Mouse (Mus musculus) embryonic fibroblast, embryonic 13.5 days (primary cell): ENCODE measurements around the gene Egf. TPM values are rescaled to one million over a fixed set of nuclear protein-coding genes. Genes with fewer than 3 reads are reported as not detected.
"Not testable (repeated sequence)": the region's sequence is repeated elsewhere in the genome, so short reads cannot be mapped to it uniquely, and the experiment has no call there.

Experiments
- H3K27ac ChIP-seq: 2 replicates; pipeline ENCODE4 v1.5.1; 2012; ENCODE audit warnings: low read length, control low read depth, inconsistent platforms; ENCODE audit not compliant: insufficient read depth
- H3K4me1 ChIP-seq: 2 replicates; pipeline ENCODE4 v1.6.1; 2011; ENCODE audit warnings: low read length; ENCODE audit not compliant: control insufficient read depth, insufficient read depth
- H3K4me3 ChIP-seq: 2 replicates; pipeline ENCODE4 v1.5.1; 2011; ENCODE audit warnings: mild to moderate bottlenecking, control low read depth, low read length; ENCODE audit not compliant: insufficient read depth
- CTCF ChIP-seq: IDR thresholded peaks from 2 replicates; pipeline ENCODE4 v1.5.1; 2011; ENCODE audit warnings: mild to moderate bottlenecking, control low read depth, low read length, moderate library complexity, borderline replicate concordance; ENCODE audit not compliant: insufficient read depth
- POLR2A ChIP-seq: IDR thresholded peaks from 2 replicates; pipeline ENCODE4 v1.6.1; 2011; ENCODE audit warnings: low read depth, mild to moderate bottlenecking, control low read depth, low read length, moderate library complexity
- polyA plus RNA-seq: library from polyadenylated mRNA; stranded (reverse); fragments of >200 nt; gene quantifications from 2 replicates; pipeline ENCODE4 v1.2.4, GENCODE M21; 2011; ENCODE audit warnings: low read depth; ENCODE audit not compliant: missing spikeins, insufficient read length

Gene Egf
- polyA plus RNA-seq, 1 experiment, result 1.3 TPM

DNA sequence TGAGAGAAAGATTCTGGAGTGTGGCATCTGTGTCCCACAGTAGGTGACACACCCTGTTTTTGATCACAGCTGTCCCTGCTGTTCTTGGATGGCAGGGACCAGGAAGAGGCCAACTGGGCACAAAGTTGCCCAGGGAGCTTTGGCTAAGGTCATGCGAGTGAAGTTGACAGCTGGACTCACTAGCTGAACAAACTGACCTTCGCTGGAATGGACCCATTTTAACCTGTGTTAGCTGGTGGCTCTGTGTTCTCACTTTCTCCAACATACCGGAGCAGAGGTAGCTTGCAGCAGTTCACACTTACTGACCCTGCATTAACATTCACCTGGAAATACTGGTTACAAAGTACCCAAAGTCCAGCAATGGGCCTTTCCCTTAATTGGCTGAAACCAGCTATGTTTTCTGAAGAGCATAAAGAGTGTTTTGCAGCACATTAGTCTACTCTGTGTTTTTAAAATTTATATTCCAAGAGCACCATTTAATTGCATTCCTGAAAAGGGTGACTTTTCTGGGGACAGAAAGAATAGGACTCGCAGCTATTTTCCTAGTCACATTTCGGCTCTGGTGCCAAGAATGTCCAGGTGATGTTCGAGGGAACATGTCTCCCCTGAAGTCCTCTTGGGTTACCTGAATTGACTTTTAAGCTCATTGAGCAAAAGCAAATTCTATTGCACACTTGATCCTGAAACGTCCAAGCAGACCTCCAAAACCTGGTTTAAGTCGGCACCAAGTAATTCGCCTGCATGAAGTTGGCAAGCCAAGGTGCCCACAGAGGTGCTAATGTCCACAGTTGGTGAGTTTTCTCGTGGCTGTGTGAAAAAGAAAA, 12.1 kb upstream of the Egf start:
- Histone ChIP-seq H3K4me3 (no peak overlapping the region), H3K27ac (no peak overlapping the region), H3K4me1 (no peaks in the 10 kb centered on the region)
- TF ChIP-seq POLR2A, result no peak
- TF ChIP-seq CTCF, result no peak

DNA sequence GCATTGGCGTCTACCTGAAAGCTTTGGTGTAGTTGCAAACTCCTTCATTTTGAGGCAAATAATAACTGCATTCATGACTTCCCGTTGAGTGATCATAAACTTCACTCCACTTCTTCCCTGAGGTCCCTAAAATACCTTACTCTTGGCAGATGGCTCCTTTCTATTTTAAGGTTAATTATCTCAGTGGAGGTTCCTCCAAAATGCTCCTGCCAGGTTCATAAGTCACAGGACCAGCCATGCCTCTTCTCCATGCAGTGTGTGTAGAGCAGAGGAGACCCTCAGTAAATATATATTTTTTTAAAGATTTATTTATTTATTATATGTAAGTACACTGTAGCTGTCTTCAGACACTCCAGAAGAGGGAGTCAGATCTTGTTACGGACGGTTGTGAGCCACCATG, 11.0 kb upstream of the Egf start:
- no peak overlapping the region for H3K4me3 ChIP-seq
- no peaks in the 10 kb centered on the region for H3K4me1 ChIP-seq
- H3K27ac ChIP-seq, result no peak overlapping the region
- no peak for TF ChIP-seq CTCF
- no peak for TF ChIP-seq POLR2A

DNA sequence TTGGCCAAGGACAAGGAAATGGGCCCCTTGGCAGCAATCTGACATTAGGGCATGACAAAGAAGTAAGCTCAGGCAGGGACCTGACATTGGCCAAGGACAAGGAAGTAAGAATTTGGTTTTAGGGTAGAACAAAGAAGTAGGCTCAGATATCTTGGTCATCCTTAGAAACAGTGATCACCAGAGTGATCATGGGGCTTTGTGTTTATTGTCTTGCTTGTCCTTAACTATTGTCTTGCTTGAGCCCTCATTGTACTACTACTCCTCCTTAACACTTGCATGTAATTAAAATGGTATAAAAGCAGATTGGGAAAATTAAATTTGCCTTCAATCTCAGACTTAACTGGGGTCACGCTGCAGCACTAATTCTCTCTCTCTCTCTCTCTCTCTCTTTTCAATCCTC, 2.5 kb upstream of the Egf start:
- H3K4me1 ChIP-seq, H3K27ac ChIP-seq, H3K4me3 ChIP-seq: not testable (repeated sequence)

DNA sequence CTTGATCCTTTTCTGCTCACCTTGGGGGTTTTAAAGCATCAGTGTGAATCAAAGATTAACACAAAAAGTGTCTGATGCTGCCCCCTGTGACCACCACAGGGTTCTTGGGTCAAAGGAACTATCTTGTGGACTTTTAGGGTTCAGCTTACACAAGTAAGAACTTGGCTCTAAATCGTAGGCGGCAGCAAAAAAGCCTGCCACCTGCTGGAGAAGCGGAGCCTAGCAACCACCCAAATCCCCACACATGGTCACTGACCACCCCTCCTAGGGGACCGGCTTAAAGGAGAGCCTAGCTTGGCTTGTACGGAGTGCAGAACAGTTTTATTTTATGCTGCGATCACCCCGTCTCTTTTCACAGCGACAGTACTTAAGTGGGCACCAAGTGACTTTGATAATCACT, 10.3 kb downstream of the Egf start:
- no peak overlapping the region for H3K4me3 ChIP-seq
- H3K27ac ChIP-seq, result no peak overlapping the region
- H3K4me1 ChIP-seq, result no peaks in the 10 kb centered on the region
- 0 out of 2 replicates have a peak, but pooled peaks have one; percentile 14 for TF ChIP-seq CTCF
- TF ChIP-seq POLR2A, result no peak

DNA sequence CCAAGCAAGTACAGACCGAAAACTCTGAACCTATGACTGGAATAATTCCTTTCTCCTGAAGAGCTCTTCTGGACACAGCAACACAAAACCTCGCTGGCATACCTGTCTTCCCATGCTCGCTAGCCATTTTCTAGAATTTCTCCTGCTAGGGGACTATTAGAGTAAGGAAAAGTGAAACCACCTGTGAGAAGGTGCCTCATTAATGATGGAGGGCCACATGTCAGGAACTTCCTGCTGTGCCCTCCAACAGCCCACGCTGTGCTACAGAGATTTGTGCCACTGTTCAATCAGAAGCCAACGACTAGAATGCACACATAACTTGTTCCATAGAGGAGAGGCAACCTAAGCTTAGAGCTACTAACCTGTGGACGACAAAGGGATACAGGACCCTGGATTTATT, 12.3 kb downstream of the Egf start:
- Histone ChIP-seq H3K27ac (no peak overlapping the region), H3K4me1 (no peaks in the 10 kb centered on the region), H3K4me3 (no peak overlapping the region)
- no peak for TF ChIP-seq POLR2A
- no peak for TF ChIP-seq CTCF

DNA sequence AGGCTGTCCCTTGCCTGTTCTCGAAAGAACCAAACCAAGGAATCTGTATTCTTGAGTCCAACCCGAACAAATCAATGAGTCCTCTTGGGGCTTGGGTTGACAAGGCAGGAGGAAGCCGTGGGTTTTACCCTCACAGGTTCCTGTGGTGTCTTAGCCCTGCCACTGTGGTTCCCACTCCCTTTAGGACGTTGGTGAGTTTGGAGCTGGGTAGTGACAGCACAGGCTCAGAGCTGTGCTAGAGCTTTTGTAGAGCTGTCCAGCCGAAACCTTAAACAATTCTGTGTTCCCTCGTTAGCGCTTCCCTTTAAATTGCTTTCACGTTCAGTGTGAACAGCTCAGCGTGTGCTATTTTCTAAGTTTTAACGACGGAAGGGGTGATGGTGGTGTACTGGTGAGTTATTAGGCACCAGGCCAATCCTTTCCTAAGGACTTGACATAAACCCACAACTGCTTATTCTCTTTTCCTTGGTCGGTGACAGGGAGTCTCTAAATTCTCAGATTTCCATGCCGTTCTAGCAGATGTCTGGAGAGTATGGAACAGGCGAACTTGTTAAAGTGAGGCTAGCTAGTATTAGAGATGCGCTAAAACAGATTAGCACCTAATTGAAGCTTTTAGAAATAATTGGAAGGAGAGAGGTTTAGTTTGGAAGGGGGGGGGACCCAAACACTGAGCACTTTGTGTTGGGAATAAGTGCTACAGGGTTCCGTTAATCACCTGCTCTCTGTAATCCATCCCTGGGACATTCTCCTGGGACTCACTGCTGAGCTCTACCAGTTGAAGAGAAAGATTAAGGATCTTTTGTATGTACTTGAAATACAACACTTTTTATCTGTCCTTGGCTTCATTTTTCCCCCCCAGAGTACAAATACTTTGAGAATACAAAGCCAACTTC, 16.6 kb downstream of the Egf start:
- Histone ChIP-seq H3K4me1 (no peaks in the 10 kb centered on the region), H3K27ac (no peak overlapping the region), H3K4me3 (no peak overlapping the region)
- TF ChIP-seq POLR2A (no peak), CTCF (no peak)

DNA sequence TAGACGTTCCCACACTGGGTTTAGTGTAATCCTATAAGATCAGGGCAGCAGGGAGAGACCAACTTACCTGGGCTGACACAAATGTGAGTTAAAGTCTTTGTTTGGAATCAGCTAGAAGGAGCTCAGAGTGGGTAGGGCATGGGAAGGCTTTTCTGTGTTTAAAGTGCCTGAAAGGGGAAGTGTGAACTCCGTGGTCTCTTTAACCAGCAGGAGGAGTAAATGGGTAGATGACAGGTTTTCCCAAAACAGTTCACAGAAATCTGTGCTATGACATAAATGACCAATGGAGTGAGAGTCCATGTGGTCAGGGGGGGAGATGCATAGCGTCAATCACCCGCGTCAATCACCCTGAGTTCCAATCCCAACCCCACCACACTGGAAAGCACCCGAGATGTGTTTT, 23.5 kb downstream of the Egf start:
- no peak overlapping the region for H3K27ac ChIP-seq
- TF ChIP-seq CTCF (no peak), POLR2A (no peak)
- H3K4me3 ChIP-seq, result no peak overlapping the region
- no peaks in the 10 kb centered on the region for H3K4me1 ChIP-seq

DNA sequence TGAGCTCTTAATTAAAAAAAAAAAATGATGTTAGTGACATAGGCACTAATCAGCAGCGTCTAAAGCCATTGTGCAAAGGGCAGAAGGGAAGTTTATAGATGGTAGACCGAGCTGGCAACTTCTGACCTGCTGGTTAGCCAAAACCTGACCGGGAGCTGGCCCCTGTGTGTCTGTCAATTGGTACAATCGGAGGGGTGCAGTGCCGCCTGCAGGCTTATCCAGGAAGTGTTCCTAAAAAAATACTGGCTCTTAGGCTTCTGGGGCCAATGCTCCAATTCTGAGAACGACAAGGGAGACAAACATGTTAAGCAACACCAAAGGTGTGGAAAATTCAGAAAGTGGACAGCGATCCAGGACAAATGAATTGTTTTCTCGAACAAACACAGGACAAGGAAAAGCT, 24.7 kb downstream of the Egf start:
- TF ChIP-seq CTCF (no peak), POLR2A (no peak)

DNA sequence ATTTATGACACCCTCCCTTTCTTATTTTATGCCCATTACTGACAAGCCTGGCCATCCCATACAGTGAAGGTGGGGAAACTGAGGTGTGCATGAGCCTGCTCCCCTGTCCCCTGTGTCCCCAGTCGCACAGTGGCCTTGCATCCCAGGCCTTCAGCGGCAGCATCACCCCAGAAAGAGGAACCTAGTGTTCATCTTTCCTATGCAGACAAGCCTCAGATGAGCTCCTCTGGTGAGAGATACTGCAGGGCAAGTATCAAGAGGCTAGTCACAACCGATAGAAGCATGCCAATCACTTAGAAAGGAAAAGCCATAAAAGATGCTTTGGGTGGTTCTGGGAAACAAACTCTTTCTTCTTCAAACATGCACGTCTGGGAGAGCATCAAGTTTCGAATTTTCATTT, 25.2 kb downstream of the Egf start:
- Histone ChIP-seq H3K4me3 (no peak overlapping the region), H3K4me1 (no peaks in the 10 kb centered on the region), H3K27ac (no peak overlapping the region)
- TF ChIP-seq POLR2A, result no peak
- TF ChIP-seq CTCF, result no peak

More for the DNA sequence above, 24.7 kb downstream of the Egf start:
- Histone ChIP-seq H3K27ac (no peak overlapping the region), H3K4me1 (no peaks in the 10 kb centered on the region), H3K4me3 (no peak overlapping the region)

DNA sequence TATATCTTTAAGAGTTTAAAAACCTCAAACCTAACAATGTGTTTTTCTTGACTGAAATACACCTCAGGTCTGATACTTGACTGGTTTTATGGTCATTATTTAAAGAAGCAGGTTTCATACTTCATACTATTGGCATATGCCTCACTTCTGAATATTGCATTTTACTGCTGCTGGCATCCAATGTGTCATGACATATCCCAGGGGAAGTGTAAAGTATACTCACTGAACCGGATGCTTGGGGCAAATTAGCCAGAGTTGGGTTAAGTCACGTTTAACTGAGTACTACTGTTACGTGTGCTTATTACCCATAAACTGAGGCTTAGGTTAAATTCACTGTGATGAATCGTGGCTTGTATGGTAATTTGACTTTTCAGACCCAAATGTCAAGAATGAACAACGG, 29.5 kb downstream of the Egf start:
- Histone ChIP-seq H3K27ac (no peak overlapping the region), H3K4me3 (no peak overlapping the region), H3K4me1 (no peaks in the 10 kb centered on the region)
- no peak for TF ChIP-seq CTCF
- TF ChIP-seq POLR2A, result no peak
